Mouse (Mus musculus): ENCODE measurements around the gene Insyn1. TPM values are rescaled to one million over a fixed set of nuclear protein-coding genes. Genes with fewer than 3 reads are reported as not detected.
A peak's percentile ranks its signal among the peaks of the same experiment; 100 is the strongest.

Gene Insyn1
- total and polyA plus RNA-seq, 3 experiments: 2.4 to 5.5 (median 2.5) TPM

- Histone ChIP-seq H3K4me2 (ENCODE audit: insufficient read depth, low read depth, poor library complexity, severe bottlenecking) (no peak overlapping the region), H3K79me2 (replicated peaks; ENCODE audit: control insufficient read depth, extremely low read depth, insufficient read depth, poor library complexity, severe bottlenecking) (no peaks in the 10 kb centered on the region), H3K4me1 (ENCODE audit: control insufficient read depth in 1 of 2, insufficient read depth in 2 of 2) (peaks cover 0 to 12% of the 10 kb centered on the region in 2 experiments; a peak in 2 of 4 replicates), H3K9me3 (replicated peaks; ENCODE audit: low read length) (no peaks in the 10 kb centered on the region), H3K9ac (ENCODE audit: insufficient read depth, low read depth) (no peak overlapping the region), H3K27me3 (replicated peaks) (peaks cover 63% of the 10 kb centered on the region), H3K27ac (ENCODE audit: insufficient read depth, low read depth) (no peak overlapping the region), H3K4me3 (replicated peaks in 1 of 3; ENCODE audit: low read depth in 2 of 3, low read length in 2 of 3, poor library complexity in 1 of 3) (no peak overlapping the region), H3K36me3 (replicated peaks in 1 of 2; ENCODE audit: control insufficient read depth in 1 of 2, insufficient read depth in 1 of 2, low read length in 1 of 2) (peaks cover 0 to 5% of the 10 kb centered on the region in 2 experiments)
- TF ChIP-seq EP300 (IDR thresholded peaks at IDR 0.05; ENCODE audit: low read length) (no peak), ETS1 (conservative IDR thresholded peaks at IDR 0.05; ENCODE audit: low read depth, low read length) (no peak), HCFC1 (IDR thresholded peaks at IDR 0.05; ENCODE audit: low read depth, low read length) (no peak), MEF2A (IDR thresholded peaks at IDR 0.05; ENCODE audit: borderline replicate concordance, low read depth, low read length) (no peak), ZKSCAN1 (IDR thresholded peaks at IDR 0.05; ENCODE audit: borderline replicate concordance, low read depth, low read length) (no peak), POLR2AphosphoS2 (IDR thresholded peaks at IDR 0.05; ENCODE audit: low read depth, low read length) (no peak), POLR2A (IDR thresholded peaks at IDR 0.05; ENCODE audit: low read depth, low read length) (no peak), BHLHE40 (IDR thresholded peaks at IDR 0.05; ENCODE audit: low read depth, low read length) (no peak), E2F4 (IDR thresholded peaks at IDR 0.05; ENCODE audit: insufficient replicate concordance, low read depth, low read length) (no peak), MXI1 (IDR thresholded peaks at IDR 0.05; ENCODE audit: low read depth, low read length) (no peak), USF2 (conservative IDR thresholded peaks at IDR 0.05; ENCODE audit: low read depth, low read length) (no peak)
- no peak for DNase-seq (ENCODE audit: extremely low read depth)
- dilution Hi-C loops (cut with MboI; ENCODE audit: extremely low pct_ligation_motif_present, extremely low pct_unique_long_range_greater_than_20kb, low sequenced_read_pairs) (no loop called here), in situ Hi-C loops (cut with MboI; ENCODE audit: low pct_ligation_motif_present, low pct_unique_long_range_greater_than_20kb, low sequenced_read_pairs) (no loop called here)
These were observed 1.3 kb upstream of the Insyn1 start for GRCm38 (mm10) chr9:58487076-58487475.

- TF ChIP-seq EP300 (IDR thresholded peaks at IDR 0.05; ENCODE audit: low read length) (no peak), CTCF (conservative IDR thresholded peaks at IDR 0.05 in 1 of 2, IDR thresholded peaks at IDR 0.05 in 1 of 2; ENCODE audit: low read depth in 2 of 2, low read length in 2 of 2) (no peak), ZC3H11A (IDR thresholded peaks at IDR 0.05; ENCODE audit: low read depth, low read length) (no peak), MAFK (IDR thresholded peaks at IDR 0.05; ENCODE audit: insufficient replicate concordance, low read length) (no peak), USF1 (IDR thresholded peaks at IDR 0.05; ENCODE audit: low read depth, low read length) (no peak), HCFC1 (IDR thresholded peaks at IDR 0.05; ENCODE audit: low read depth, low read length) (no peak), JUN (IDR thresholded peaks at IDR 0.05; ENCODE audit: insufficient read depth, low read depth, low read length) (no peak), SIN3A (IDR thresholded peaks at IDR 0.05; ENCODE audit: low read length) (no peak), TBP (conservative IDR thresholded peaks at IDR 0.05; ENCODE audit: low read depth, low read length) (no peak), TCF12 (IDR thresholded peaks at IDR 0.05; ENCODE audit: low read depth, low read length) (no peak), MXI1 (IDR thresholded peaks at IDR 0.05; ENCODE audit: low read depth, low read length) (no peak)
- in situ Hi-C loops (cut with MboI; ENCODE audit: low pct_ligation_motif_present, low pct_unique_long_range_greater_than_20kb, low sequenced_read_pairs): no loop called here
- Histone ChIP-seq H3K27me3 (replicated peaks) (peaks cover 46% of the 10 kb centered on the region), H3K9me3 (replicated peaks; ENCODE audit: low read length) (no peaks in the 10 kb centered on the region), H3K4me1 (ENCODE audit: control insufficient read depth in 1 of 2, insufficient read depth in 2 of 2) (peaks cover 6 to 29% of the 10 kb centered on the region in 2 experiments; a peak in 3 of 4 replicates), H3K79me2 (replicated peaks; ENCODE audit: control insufficient read depth, extremely low read depth, insufficient read depth, poor library complexity, severe bottlenecking) (no peaks in the 10 kb centered on the region), H3K36me3 (replicated peaks in 1 of 2; ENCODE audit: control insufficient read depth in 1 of 2, insufficient read depth in 1 of 2, low read length in 1 of 2) (peaks cover 0 to 11% of the 10 kb centered on the region in 2 experiments), H3K9ac (ENCODE audit: insufficient read depth, low read depth) (peak overlapping the region; percentile 37), H3K4me2 (ENCODE audit: insufficient read depth, low read depth, poor library complexity, severe bottlenecking) (peak overlapping the region; percentile 46), H3K27ac (ENCODE audit: insufficient read depth, low read depth) (no peak overlapping the region), H3K4me3 (replicated peaks in 1 of 3; ENCODE audit: low read depth in 2 of 3, low read length in 2 of 3, poor library complexity in 1 of 3) (peak overlapping the region in 2 of 3 experiments; percentile 58 to 65)
- DNase-seq (ENCODE audit: extremely low read depth): no peak
- dilution Hi-C loops (cut with MboI; ENCODE audit: extremely low pct_ligation_motif_present, extremely low pct_unique_long_range_greater_than_20kb, low sequenced_read_pairs): no loop called here
These were observed 896 bp downstream of the Insyn1 start for GRCm38 (mm10) chr9:58489133-58489864.

All from CH12.LX (cell line).